Mouse (Mus musculus): ENCODE results near the gene Gm13212.
"Not testable (repeated sequence)": the region's sequence is repeated elsewhere in the genome, so short reads cannot be mapped to it uniquely, and the experiment has no call there.

Gene Gm13212

DNA sequence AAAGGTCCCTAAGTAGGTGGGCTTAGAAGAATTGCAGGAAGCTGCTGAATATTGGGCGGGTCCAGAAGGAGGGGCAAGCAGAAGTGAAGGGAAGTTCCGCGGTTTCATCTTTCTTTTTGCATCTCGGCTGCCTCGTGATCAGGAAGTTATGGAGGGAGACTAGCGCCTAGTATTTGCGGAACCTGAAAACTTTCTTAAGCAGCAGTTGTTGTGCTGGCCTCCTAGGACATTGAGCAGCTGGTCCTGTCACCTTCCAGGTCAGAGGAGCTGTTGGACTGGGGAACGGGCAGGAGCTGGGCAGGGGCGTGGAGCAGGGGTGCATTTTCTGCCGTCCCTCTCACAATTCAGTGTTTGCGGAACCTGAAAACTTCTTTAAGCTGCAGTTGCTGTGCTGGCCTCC, at the start of gene Gm13212:
TSS of gene Gm13212 (plus strand) at position 89 of the 400 bp plus-strand sequence.
- not testable (repeated sequence) for DNase-seq (ENCODE audit: low spot score in 2 of 2)

- not testable (repeated sequence) for DNase-seq (ENCODE audit: low spot score in 2 of 2)
These were observed 41.1 kb upstream of the Gm13212 start for GRCm38 (mm10) chr4:145543861-145544260.

GRCm38 (mm10) chr4:145545106-145545505, 39.9 kb upstream of the Gm13212 start:
- DNase-seq (ENCODE audit: low spot score in 2 of 2) = not testable (repeated sequence)

- not testable (repeated sequence) for DNase-seq (ENCODE audit: low spot score in 2 of 2)
These were observed 39.1 kb upstream of the Gm13212 start for GRCm38 (mm10) chr4:145545734-145546349.

- not testable (repeated sequence) for DNase-seq (ENCODE audit: low spot score in 2 of 2)
These were observed 38.5 kb upstream of the Gm13212 start for GRCm38 (mm10) chr4:145546477-145546876.

- no peak for DNase-seq (ENCODE audit: low spot score in 2 of 2)
These were observed 28.3 kb upstream of the Gm13212 start for GRCm38 (mm10) chr4:145556680-145557079.

- no peak for DNase-seq (ENCODE audit: low spot score in 2 of 2)
These were observed 25.4 kb upstream of the Gm13212 start for GRCm38 (mm10) chr4:145559505-145560099.

DNA sequence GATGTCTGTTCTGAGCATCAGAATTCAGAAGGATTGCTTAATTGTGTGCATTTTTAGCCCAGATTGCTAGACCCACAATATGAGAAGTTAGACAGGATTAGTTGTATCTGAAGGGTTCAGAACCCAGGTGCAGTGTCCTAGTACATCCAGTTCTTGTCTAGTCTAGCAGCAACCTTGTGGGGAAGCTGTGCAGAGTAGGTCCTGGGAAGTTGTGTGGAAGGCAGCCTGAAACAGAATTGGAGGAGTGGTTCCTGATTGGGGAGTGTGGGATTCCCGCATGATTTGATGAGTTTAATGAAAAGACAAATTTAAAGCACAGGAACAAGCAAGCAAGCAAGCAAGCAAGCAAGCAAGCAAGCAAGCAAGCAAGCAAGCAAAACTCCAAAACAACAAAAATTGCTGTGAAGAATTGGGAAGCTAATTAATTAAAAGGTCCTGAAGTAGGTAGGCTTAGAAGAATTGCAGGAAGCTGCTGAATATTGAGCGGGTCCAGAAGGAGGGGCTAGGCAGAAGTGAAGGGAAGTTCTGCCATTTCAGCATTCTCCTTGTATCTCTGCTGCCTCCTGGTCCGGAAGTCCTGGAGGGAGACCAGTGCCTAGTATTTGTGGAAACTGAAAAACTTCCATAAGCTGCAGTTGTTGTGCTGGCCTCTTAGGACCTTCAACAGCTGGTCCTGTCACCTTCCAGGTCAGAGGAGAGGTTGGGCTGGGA, 20.7 kb upstream of the Gm13212 start:
- DNase-seq (ENCODE audit: low spot score in 2 of 2) = no peak

- DNase-seq (ENCODE audit: low spot score in 2 of 2) = not testable (repeated sequence)
These were observed 14.5 kb upstream of the Gm13212 start for GRCm38 (mm10) chr4:145570461-145570860.

DNA sequence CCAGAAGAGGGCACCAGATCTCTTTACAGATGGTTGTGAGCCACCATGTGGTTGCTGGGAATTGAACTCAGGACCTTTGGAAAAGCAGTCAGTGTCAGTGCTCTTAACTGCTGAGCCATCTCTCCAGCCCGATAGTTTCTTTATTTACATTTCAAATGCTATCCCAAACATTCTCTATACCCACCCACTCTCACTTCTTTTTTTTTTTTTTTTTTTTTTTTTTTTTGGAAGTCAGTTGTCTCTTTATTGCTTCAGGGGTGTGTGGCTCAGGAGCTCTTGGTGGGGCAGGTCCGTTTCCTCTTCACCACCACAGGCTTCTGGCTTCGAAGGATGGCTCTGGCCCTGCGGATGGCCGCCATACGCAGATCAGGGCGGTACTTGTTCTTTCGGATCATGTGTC, 8.3 kb upstream of the Gm13212 start:
- DNase-seq (ENCODE audit: low spot score in 2 of 2) = not testable (repeated sequence)

- not testable (repeated sequence) for DNase-seq (ENCODE audit: low spot score in 2 of 2)
These were observed 4.6 kb upstream of the Gm13212 start for GRCm38 (mm10) chr4:145580333-145580732.

GRCm38 (mm10) chr4:145586046-145586445, 1.1 kb downstream of the Gm13212 start:
- DNase-seq (ENCODE audit: low spot score in 2 of 2) = not testable (repeated sequence)

- DNase-seq (ENCODE audit: low spot score in 2 of 2) = not testable (repeated sequence)
These were observed 9.2 kb downstream of the Gm13212 start for GRCm38 (mm10) chr4:145594183-145594582.

DNA sequence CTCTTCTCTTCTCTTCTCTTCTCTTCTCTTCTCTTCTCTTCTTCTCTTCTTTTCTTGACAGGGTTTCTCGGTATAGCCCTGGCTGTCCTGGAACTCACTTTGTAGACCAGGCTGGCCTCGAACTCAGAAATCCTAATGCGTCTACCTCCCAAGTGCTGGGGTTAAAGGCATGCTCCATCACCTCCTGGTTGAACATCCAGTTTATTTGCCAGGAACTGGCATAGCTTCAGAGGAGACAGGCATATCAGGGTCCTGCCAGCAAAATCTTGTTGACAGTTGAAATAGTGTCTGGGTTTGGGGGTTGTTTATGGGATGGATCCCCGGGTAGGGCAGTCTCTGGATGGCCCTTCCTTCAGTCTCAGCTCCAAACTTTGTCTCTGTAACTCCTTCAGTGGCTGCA, 9.8 kb downstream of the Gm13212 start:
- DNase-seq (ENCODE audit: low spot score in 2 of 2) = not testable (repeated sequence)

DNA sequence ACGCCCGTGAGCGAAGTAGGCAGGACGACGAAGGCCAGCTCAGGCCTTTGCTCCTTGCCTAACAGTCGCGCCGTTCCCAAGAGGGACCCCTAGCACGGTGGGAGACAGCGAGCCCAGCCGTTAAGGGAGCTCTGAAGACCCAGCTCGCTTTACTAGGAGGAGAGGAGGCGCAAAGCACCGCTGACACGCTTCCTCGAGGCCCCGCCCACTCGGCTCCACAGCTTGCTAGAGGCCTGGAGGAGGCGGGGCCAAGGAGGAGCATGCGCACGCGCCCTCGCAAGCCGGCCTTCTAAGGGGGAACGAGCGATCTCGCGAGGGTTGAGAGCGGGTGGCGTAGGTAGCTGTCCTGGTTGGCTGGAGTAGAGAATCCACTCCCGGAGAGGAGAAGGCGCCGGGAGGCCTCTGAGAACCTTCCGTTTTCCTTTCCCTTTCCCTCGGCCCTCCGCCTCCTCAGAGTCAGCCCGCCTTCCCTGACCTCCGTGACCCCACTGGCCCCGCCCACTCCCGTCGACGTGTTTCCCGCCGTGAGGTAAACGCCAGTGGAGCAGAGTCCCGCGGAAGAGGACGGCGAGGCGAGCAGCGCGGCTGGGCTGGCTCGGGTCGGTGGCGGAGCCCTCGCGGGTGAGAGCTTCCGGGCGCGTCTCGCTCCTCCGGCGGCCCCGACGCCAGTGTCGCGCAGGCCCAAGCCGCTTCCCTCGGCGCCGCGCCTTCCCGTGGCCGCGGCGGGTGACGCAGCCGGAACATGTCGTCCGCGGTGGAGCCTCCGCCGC, 55.6 kb downstream of the Gm13212 start:
- DNase-seq (ENCODE audit: low spot score in 2 of 2) = not testable (repeated sequence)

DNA sequence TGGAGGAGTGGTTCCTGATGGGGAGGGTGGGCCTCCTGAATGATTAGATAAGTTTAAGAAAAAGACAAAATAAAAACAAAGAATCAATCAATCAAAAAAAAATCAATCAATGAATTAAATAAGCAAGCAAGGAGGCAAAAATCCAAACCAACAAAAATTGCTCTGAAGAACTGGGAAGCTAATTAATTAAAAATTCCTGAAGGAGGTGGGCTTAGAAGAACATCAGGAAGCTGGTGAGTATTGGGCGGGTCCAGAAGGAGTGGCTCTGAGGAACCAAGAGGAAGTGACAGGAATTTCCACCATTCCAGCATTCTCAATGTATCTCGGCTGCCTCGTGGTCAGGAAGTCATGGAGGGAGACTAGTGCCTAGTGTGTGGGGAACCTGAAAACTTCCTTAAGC, 85.4 kb downstream of the Gm13212 start, which contains the start of gene Zfp980:
TSS of gene Zfp980 (plus strand) at position 301 of the 400 bp plus-strand sequence.
- DNase-seq (ENCODE audit: low spot score in 2 of 2) = not testable (repeated sequence)

GRCm38 (mm10) chr4:145674286-145674780, 89.4 kb downstream of the Gm13212 start:
- not testable (repeated sequence) for DNase-seq (ENCODE audit: low spot score in 2 of 2)

All from left cerebral cortex, adult 9 months (tissue).